Mouse (Mus musculus): ENCODE measurements at regions not wholly inside any gene's neighbourhood (a gene's known extent, or its start where the extent isn't known, plus 50 kb on each side); places are given as distances from the start of the nearest gene placed in this dataset.

- H3K9ac ChIP-seq, result no peak overlapping the region
- ATAC-seq, result no peak
- 0 out of 2 replicates have a peak, but pooled peaks cover 4% of the 10 kb centered on the region for H3K4me1 ChIP-seq (replicated peaks)
- 0 out of 2 replicates have a peak overlapping the region, but pooled peaks have one; percentile 0 for H3K4me3 ChIP-seq (replicated peaks)
- no peaks in the 10 kb centered on the region for H3K9me3 ChIP-seq
- H3K27me3 ChIP-seq (replicated peaks), result peaks cover 8% of the 10 kb centered on the region; the same call in 1 of the 2 replicates
- no peak overlapping the region for H3K27ac ChIP-seq
- peak overlapping the region; percentile 37 for H3K4me2 ChIP-seq (replicated peaks)
- H3K36me3 ChIP-seq, result no peaks in the 10 kb centered on the region
- 29% methylated on average over 8 of the region's 8 CpGs for WGBS
Observed at GRCm38 (mm10) chr3:130923615-130923958, 186.7 kb upstream of the Lef1 start.

GRCm38 (mm10) chr3:130922812-130923614 lies 187.3 kb upstream of the Lef1 start:
- Histone ChIP-seq H3K4me3 (replicated peaks) (0 out of 2 replicates have a peak overlapping the region, but pooled peaks have one; percentile 0), H3K9me3 (no peaks in the 10 kb centered on the region), H3K4me1 (replicated peaks) (0 out of 2 replicates have a peak, but pooled peaks cover 4% of the 10 kb centered on the region), H3K27ac (no peak overlapping the region), H3K36me3 (no peaks in the 10 kb centered on the region), H3K27me3 (replicated peaks) (peaks cover 8% of the 10 kb centered on the region; the same call in 1 of the 2 replicates), H3K4me2 (replicated peaks) (peak overlapping the region; percentile 37), H3K9ac (no peak overlapping the region)
- ATAC-seq, result no peak
- WGBS, result 33% methylated on average over 23 of the region's 23 CpGs

- no peaks in the 10 kb centered on the region for H3K36me3 ChIP-seq
- no peak overlapping the region for H3K4me2 ChIP-seq (replicated peaks)
- 0 out of 2 replicates have a peak, but pooled peaks cover 4% of the 10 kb centered on the region for H3K4me1 ChIP-seq (replicated peaks)
- no peak overlapping the region for H3K9ac ChIP-seq
- H3K27ac ChIP-seq, result no peak overlapping the region
- no peak for ATAC-seq
- H3K4me3 ChIP-seq (replicated peaks), result no peak overlapping the region
- peaks cover 8% of the 10 kb centered on the region; the same call in 1 of the 2 replicates for H3K27me3 ChIP-seq (replicated peaks)
- WGBS, result 93% methylated on average over 9 of the region's 9 CpGs
- H3K9me3 ChIP-seq, result no peaks in the 10 kb centered on the region
Observed at GRCm38 (mm10) chr3:130921621-130922245, 188.5 kb upstream of the Lef1 start.

GRCm38 (mm10) chr3:130913812-130914211 lies 183.6 kb upstream of the Rpl34 start:
- no peak overlapping the region for H3K27ac ChIP-seq
- H3K9me3 ChIP-seq, result no peaks in the 10 kb centered on the region
- no peak overlapping the region for H3K9ac ChIP-seq
- 65% methylated on average over 7 of the region's 7 CpGs for WGBS
- H3K4me3 ChIP-seq (replicated peaks), result no peak overlapping the region
- H3K36me3 ChIP-seq, result no peaks in the 10 kb centered on the region
- no peaks in the 10 kb centered on the region for H3K27me3 ChIP-seq (replicated peaks)
- no peaks in the 10 kb centered on the region for H3K4me1 ChIP-seq (replicated peaks)
- H3K4me2 ChIP-seq (replicated peaks), result no peak overlapping the region
- ATAC-seq, result 0 out of 2 replicates have a peak, but pooled peaks have one; percentile 17

GRCm38 (mm10) chr3:130905101-130905500 lies 174.9 kb upstream of the Rpl34 start:
- ATAC-seq, result no peak
- Histone ChIP-seq H3K4me1 (replicated peaks) (no peaks in the 10 kb centered on the region), H3K27me3 (replicated peaks) (no peaks in the 10 kb centered on the region), H3K4me3 (replicated peaks) (no peak overlapping the region), H3K9ac (no peak overlapping the region), H3K9me3 (no peaks in the 10 kb centered on the region), H3K36me3 (no peaks in the 10 kb centered on the region), H3K4me2 (replicated peaks) (no peak overlapping the region), H3K27ac (no peak overlapping the region)
- WGBS, result 45% methylated on average over 8 of the region's 8 CpGs

- H3K4me2 ChIP-seq (replicated peaks), result no peak overlapping the region
- H3K4me3 ChIP-seq (replicated peaks), result no peak overlapping the region
- H3K27ac ChIP-seq, result no peak overlapping the region
- H3K4me1 ChIP-seq (replicated peaks), result no peaks in the 10 kb centered on the region
- no peaks in the 10 kb centered on the region for H3K27me3 ChIP-seq (replicated peaks)
- WGBS, result 86% methylated on average over 7 of the region's 7 CpGs
- H3K9me3 ChIP-seq, result no peaks in the 10 kb centered on the region
- no peak for ATAC-seq
- H3K9ac ChIP-seq, result no peak overlapping the region
- no peaks in the 10 kb centered on the region for H3K36me3 ChIP-seq
Observed at GRCm38 (mm10) chr3:130903329-130903728, 173.1 kb upstream of the Rpl34 start.

- Histone ChIP-seq H3K27ac (no peak overlapping the region), H3K9ac (no peak overlapping the region), H3K9me3 (no peaks in the 10 kb centered on the region), H3K36me3 (no peaks in the 10 kb centered on the region), H3K4me3 (replicated peaks) (no peak overlapping the region), H3K27me3 (replicated peaks) (no peaks in the 10 kb centered on the region), H3K4me1 (replicated peaks) (no peaks in the 10 kb centered on the region), H3K4me2 (replicated peaks) (no peak overlapping the region)
- no peak for ATAC-seq
- WGBS, result 86% methylated on average over 7 of the region's 7 CpGs
Observed at GRCm38 (mm10) chr3:130902376-130902775, 172.2 kb upstream of the Rpl34 start.

- no peak overlapping the region for H3K4me2 ChIP-seq (replicated peaks)
- no peak for ATAC-seq
- H3K36me3 ChIP-seq, result no peaks in the 10 kb centered on the region
- WGBS, result 71% methylated on average over 12 of the region's 12 CpGs
- H3K9ac ChIP-seq, result no peak overlapping the region
- no peaks in the 10 kb centered on the region for H3K9me3 ChIP-seq
- H3K27ac ChIP-seq, result no peak overlapping the region
- H3K4me1 ChIP-seq (replicated peaks), result no peaks in the 10 kb centered on the region
- no peaks in the 10 kb centered on the region for H3K27me3 ChIP-seq (replicated peaks)
- no peak overlapping the region for H3K4me3 ChIP-seq (replicated peaks)
Observed at GRCm38 (mm10) chr3:130901343-130901742, 171.1 kb upstream of the Rpl34 start.

- no peaks in the 10 kb centered on the region for H3K9me3 ChIP-seq
Observed at GRCm38 (mm10) chr3:130900846-130901245, 170.6 kb upstream of the Rpl34 start.

GRCm38 (mm10) chr3:130900054-130900840 lies 170.0 kb upstream of the Rpl34 start:
- WGBS, result 75% methylated on average over 30 of the region's 30 CpGs
- Histone ChIP-seq H3K27ac (no peak overlapping the region), H3K4me2 (replicated peaks) (no peak overlapping the region)

More at GRCm38 (mm10) chr3:130900846-130901245, 170.6 kb upstream of the Rpl34 start:
- Histone ChIP-seq H3K9ac (no peak overlapping the region), H3K4me3 (replicated peaks) (no peak overlapping the region), H3K27me3 (replicated peaks) (no peaks in the 10 kb centered on the region), H3K4me2 (replicated peaks) (no peak overlapping the region), H3K27ac (no peak overlapping the region), H3K36me3 (no peaks in the 10 kb centered on the region), H3K4me1 (replicated peaks) (no peaks in the 10 kb centered on the region)
- no peak for ATAC-seq
- WGBS, result 87% methylated on average over 6 of the region's 6 CpGs

GRCm38 (mm10) chr3:130894168-130894814 lies 164.1 kb upstream of the Rpl34 start:
- no peak overlapping the region for H3K4me2 ChIP-seq (replicated peaks)
- no peak overlapping the region for H3K4me3 ChIP-seq (replicated peaks)
- no peak overlapping the region for H3K9ac ChIP-seq
- no peaks in the 10 kb centered on the region for H3K4me1 ChIP-seq (replicated peaks)
- H3K9me3 ChIP-seq, result no peaks in the 10 kb centered on the region
- no peaks in the 10 kb centered on the region for H3K36me3 ChIP-seq
- no peaks in the 10 kb centered on the region for H3K27me3 ChIP-seq (replicated peaks)
- peak; percentile 59; the same call in 1 of the 2 replicates for ATAC-seq
- 57% methylated on average over 7 of the region's 7 CpGs for WGBS
- H3K27ac ChIP-seq, result no peak overlapping the region

More at GRCm38 (mm10) chr3:130900054-130900840, 170.0 kb upstream of the Rpl34 start:
- H3K27me3 ChIP-seq (replicated peaks), result no peaks in the 10 kb centered on the region
- ATAC-seq, result peak; percentile 53; the same call in 1 of the 2 replicates
- H3K4me3 ChIP-seq (replicated peaks), result no peak overlapping the region
- H3K36me3 ChIP-seq, result no peaks in the 10 kb centered on the region
- H3K9ac ChIP-seq, result no peak overlapping the region
- H3K9me3 ChIP-seq, result no peaks in the 10 kb centered on the region
- no peaks in the 10 kb centered on the region for H3K4me1 ChIP-seq (replicated peaks)
